Mouse (Mus musculus) embryo, embryonic 11 days (tissue): Measurements from ENCODE around the gene Itga10.
"Not testable (repeated sequence)": the region's sequence is repeated elsewhere in the genome, so short reads cannot be mapped to it uniquely, and the experiment has no call there.

Experiments
- DNase-seq: peaks from one replicate; pipeline ENCODE4 v3.0.0-alpha.2; 2015

Gene Itga10

GRCm38 (mm10) chr3:96634928-96635879 is 10.2 kb upstream of the Itga10 start, which contains the start of the genes Pex11b and Gm42957:
TSS of gene Pex11b (plus strand) at chr3:96635376.
TSS of gene Gm42957 (plus strand) at chr3:96635474.
- DNase-seq: peak; percentile 89

- no peak for DNase-seq
Observed at GRCm38 (mm10) chr3:96635906-96636305, 9.5 kb upstream of the Itga10 start.

GRCm38 (mm10) chr3:96636448-96636847 is 8.9 kb upstream of the Itga10 start:
- DNase-seq: no peak

- peak; percentile 62 for DNase-seq
Observed at GRCm38 (mm10) chr3:96639219-96639618, 6.2 kb upstream of the Itga10 start.

- DNase-seq: no peak
Observed at GRCm38 (mm10) chr3:96647365-96647764, 2.0 kb downstream of the Itga10 start.

- DNase-seq: no peak
Observed at GRCm38 (mm10) chr3:96660901-96661300, 15.5 kb downstream of the Itga10 start.

GRCm38 (mm10) chr3:96662731-96663316 is 17.4 kb downstream of the Itga10 start:
- no peak for DNase-seq

GRCm38 (mm10) chr3:96663432-96664239 is 18.3 kb downstream of the Itga10 start:
- DNase-seq: peak; percentile 89

- DNase-seq: not testable (repeated sequence)
Observed at GRCm38 (mm10) chr3:96665732-96666363, 20.5 kb downstream of the Itga10 start.

- no peak for DNase-seq
Observed at GRCm38 (mm10) chr3:96666916-96667315, 21.5 kb downstream of the Itga10 start.

- no peak for DNase-seq
Observed at GRCm38 (mm10) chr3:96667316-96667715, 21.9 kb downstream of the Itga10 start.

- DNase-seq: no peak
Observed at GRCm38 (mm10) chr3:96668424-96669067, 23.2 kb downstream of the Itga10 start.

- DNase-seq: peak; percentile 92
Observed at GRCm38 (mm10) chr3:96669727-96670468, 24.5 kb downstream of the Itga10 start, which contains the start of gene Ankrd35. TSS of gene Ankrd35 (plus strand) at chr3:96670131.

- no peak for DNase-seq
Observed at GRCm38 (mm10) chr3:96671519-96671918, 26.1 kb downstream of the Itga10 start.

GRCm38 (mm10) chr3:96673514-96673913 is 28.1 kb downstream of the Itga10 start:
- DNase-seq: no peak

- DNase-seq: peak; percentile 73
Observed at GRCm38 (mm10) chr3:96674442-96674841, 29.1 kb downstream of the Itga10 start.

GRCm38 (mm10) chr3:96675171-96675570 is 29.8 kb downstream of the Itga10 start:
- no peak for DNase-seq

- no peak for DNase-seq
Observed at GRCm38 (mm10) chr3:96675690-96676089, 30.3 kb downstream of the Itga10 start.

- DNase-seq: no peak
Observed at GRCm38 (mm10) chr3:96678456-96678855, 33.1 kb downstream of the Itga10 start.

- no peak for DNase-seq
Observed at GRCm38 (mm10) chr3:96679159-96679674, 33.8 kb downstream of the Itga10 start.
